ENCODE assay signal across 11 mouse cellular contexts in the genomic region with DNA sequence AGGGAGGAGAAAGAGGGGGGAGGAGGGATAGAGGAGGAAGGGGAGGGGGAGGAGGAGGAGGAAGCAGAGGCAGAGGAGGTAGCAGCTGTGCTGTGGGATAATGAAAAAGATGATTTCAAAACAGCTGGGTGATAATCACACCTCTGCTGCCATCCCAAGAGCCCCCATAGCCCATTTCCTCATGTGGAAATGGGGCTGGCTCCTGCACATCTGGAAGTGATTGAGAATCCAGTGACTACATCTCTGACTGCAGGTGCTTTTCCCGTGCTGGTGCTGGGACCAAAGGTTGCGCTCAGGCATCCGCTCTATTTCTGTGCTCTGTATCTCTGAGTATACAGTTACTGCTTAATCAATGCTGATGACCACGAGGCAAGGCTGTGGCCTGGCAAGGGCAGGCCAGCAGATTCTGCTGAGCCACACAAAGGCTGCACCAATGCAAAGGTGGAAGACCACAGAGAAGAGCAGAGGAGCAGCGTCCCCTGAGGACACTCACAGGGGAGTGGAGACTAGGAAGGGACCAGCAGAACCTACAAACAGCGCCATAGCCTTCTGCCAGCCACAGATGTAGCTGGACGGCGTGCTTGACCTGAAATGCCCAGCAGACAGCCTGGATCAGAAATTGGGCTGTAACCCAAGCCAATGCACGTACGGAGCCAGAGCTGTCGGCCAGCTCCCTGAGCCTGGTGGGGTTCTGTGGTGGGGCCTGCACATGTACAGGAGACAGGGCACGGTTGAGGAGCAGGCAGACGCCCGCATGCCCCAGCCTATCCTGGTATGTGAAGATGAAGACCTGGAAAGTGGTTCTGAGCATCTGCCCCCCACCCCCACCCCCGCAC.
A peak's percentile ranks its signal among the peaks of the same experiment; 100 is the strongest.
DNase-seq lines count a peak whose midpoint lies in the region; ATAC-seq and TF ChIP-seq lines count a peak whose summit lies in the region.
"Had no signal": no experiment of that assay in that cellular context is flagged by ENCODE, and none has a peak within 500 bp of the region (broad histone marks: within the 10 kb centered on the region; RNA-seq: fewer than 3 reads in every experiment).

No protein-coding gene starts in this region.

- H3K9ac ChIP-seq in hindbrain, embryonic 13.5 days = no peak overlapping the region
- no peak overlapping the region for H3K9ac ChIP-seq in limb, embryonic 12.5 days (replicated peaks)
- no peak overlapping the region for H3K9ac ChIP-seq in intestine, embryonic 15.5 days
- H3K9ac ChIP-seq: liver, postnatal 0 days; midbrain, embryonic 15.5 days had no signal

- no peak overlapping the region for H3K4me3 ChIP-seq in hindbrain, embryonic 10.5 days
- no peak overlapping the region for H3K4me3 ChIP-seq in hindbrain, embryonic 13.5 days
- H3K4me3 ChIP-seq in limb, embryonic 12.5 days (replicated peaks) = no peak overlapping the region
- H3K4me3 ChIP-seq in layer of hippocampus, adult 2 months = no peak overlapping the region
- H3K4me3 ChIP-seq in thymus, adult 2 months (ENCODE audit: control insufficient read depth, insufficient read depth, low read length) = no peak overlapping the region
- no peak overlapping the region for H3K4me3 ChIP-seq in intestine, embryonic 15.5 days (replicated peaks)
- H3K4me3 ChIP-seq: midbrain, embryonic 15.5 days had no signal

- H3K9me3 ChIP-seq in hindbrain, embryonic 10.5 days = no peaks in the 10 kb centered on the region
- H3K9me3 ChIP-seq in hindbrain, embryonic 13.5 days = no peaks in the 10 kb centered on the region
- no peaks in the 10 kb centered on the region for H3K9me3 ChIP-seq in limb, embryonic 12.5 days
- H3K9me3 ChIP-seq in intestine, embryonic 15.5 days = no peaks in the 10 kb centered on the region
- H3K9me3 ChIP-seq: midbrain, embryonic 15.5 days had no signal

- TF ChIP-seq CTCF in layer of hippocampus, adult 2 months (conservative IDR thresholded peaks at IDR 0.05) = no peak
- TF ChIP-seq CTCF in thymus, adult 2 months (IDR thresholded peaks at IDR 0.05; ENCODE audit: borderline replicate concordance, control insufficient read depth, extremely low read depth, insufficient read depth, low read length, poor library complexity) = no peak

- H3K4me2 ChIP-seq in hindbrain, embryonic 13.5 days = no peak overlapping the region
- no peak overlapping the region for H3K4me2 ChIP-seq in limb, embryonic 12.5 days
- H3K4me2 ChIP-seq in intestine, embryonic 15.5 days (replicated peaks) = no peak overlapping the region
- H3K4me2 ChIP-seq: midbrain, embryonic 15.5 days had no signal

- H3K27me3 ChIP-seq in hindbrain, embryonic 10.5 days (ENCODE audit: insufficient read depth, poor library complexity, severe bottlenecking) = no peaks in the 10 kb centered on the region
- no peaks in the 10 kb centered on the region for H3K27me3 ChIP-seq in hindbrain, embryonic 13.5 days
- no peaks in the 10 kb centered on the region for H3K27me3 ChIP-seq in limb, embryonic 12.5 days
- no peaks in the 10 kb centered on the region for H3K27me3 ChIP-seq in thymus, adult 2 months (ENCODE audit: control insufficient read depth, insufficient read depth, low read length)
- H3K27me3 ChIP-seq in intestine, embryonic 15.5 days (replicated peaks) = no peaks in the 10 kb centered on the region
- H3K27me3 ChIP-seq: midbrain, embryonic 15.5 days had no signal

- H3K36me3 ChIP-seq in hindbrain, embryonic 10.5 days = no peaks in the 10 kb centered on the region
- H3K36me3 ChIP-seq in hindbrain, embryonic 13.5 days = no peaks in the 10 kb centered on the region
- no peaks in the 10 kb centered on the region for H3K36me3 ChIP-seq in limb, embryonic 12.5 days
- no peaks in the 10 kb centered on the region for H3K36me3 ChIP-seq in thymus, adult 2 months (ENCODE audit: control insufficient read depth, insufficient read depth, low read length)
- no peaks in the 10 kb centered on the region for H3K36me3 ChIP-seq in intestine, embryonic 15.5 days
- H3K36me3 ChIP-seq: midbrain, embryonic 15.5 days had no signal

- WGBS in hindbrain, embryonic 10.5 days = 78% methylated on average over 15 of the region's 15 CpGs
- 82% methylated on average over 15 of the region's 15 CpGs for WGBS in hindbrain, embryonic 13.5 days
- WGBS in limb, embryonic 12.5 days = 57% methylated on average over 15 of the region's 15 CpGs
- WGBS in thymus, adult 2 months = 93% methylated on average over 15 of the region's 15 CpGs
- 78% methylated on average over 15 of the region's 15 CpGs for WGBS in intestine, embryonic 15.5 days

- peaks cover 26% of the 10 kb centered on the region for H3K4me1 ChIP-seq in hindbrain, embryonic 10.5 days (replicated peaks)
- H3K4me1 ChIP-seq in hindbrain, embryonic 13.5 days (replicated peaks) = peaks cover 15% of the 10 kb centered on the region
- H3K4me1 ChIP-seq in limb, embryonic 12.5 days (replicated peaks) = peaks cover 36% of the 10 kb centered on the region
- H3K4me1 ChIP-seq in thymus, adult 2 months (replicated peaks; ENCODE audit: control insufficient read depth, insufficient read depth, low read length) = peaks cover 46% of the 10 kb centered on the region
- H3K4me1 ChIP-seq in intestine, embryonic 15.5 days (replicated peaks) = no peaks in the 10 kb centered on the region
- H3K4me1 ChIP-seq: midbrain, embryonic 15.5 days had no signal

- H3K27ac ChIP-seq in hindbrain, embryonic 10.5 days = 0 out of 2 replicates have a peak overlapping the region, but pooled peaks have one; percentile 62
- H3K27ac ChIP-seq in hindbrain, embryonic 13.5 days = no peak overlapping the region; the same call in 1 of the 2 replicates
- H3K27ac ChIP-seq in limb, embryonic 12.5 days = 0 out of 2 replicates have a peak overlapping the region, but pooled peaks have one; percentile 3
- no peak overlapping the region for H3K27ac ChIP-seq in layer of hippocampus, adult 2 months
- H3K27ac ChIP-seq in thymus, adult 2 months (ENCODE audit: control insufficient read depth, insufficient read depth, low read length) = no peak overlapping the region
- no peak overlapping the region for H3K27ac ChIP-seq in intestine, embryonic 15.5 days
- H3K27ac ChIP-seq: midbrain, embryonic 15.5 days had no signal

- ATAC-seq in hindbrain, embryonic 13.5 days (ENCODE audit: low FRiP score) = no peak
- ATAC-seq in limb, embryonic 12.5 days (ENCODE audit: insufficient number of reproducible peaks, insufficient read depth, low FRiP score, low TSS enrichment, low read depth) = no peak
- no peak for ATAC-seq in intestine, embryonic 15.5 days
- ATAC-seq: liver, postnatal 0 days had no signal

- no peak for TF ChIP-seq POLR2A in thymus, adult 2 months (IDR thresholded peaks at IDR 0.05; ENCODE audit: control insufficient read depth, extremely low read depth, insufficient read depth, low read length, poor library complexity)

- no peak for DNase-seq in hindbrain, embryonic 10.5 days (ENCODE audit: low spot score)
- DNase-seq in cerebellum, adult 9-10 months = peak; percentile 87
- DNase-seq in forelimb bud, embryonic 11.5 days (ENCODE audit: low read depth, low spot score) = peak; percentile 67
- no peak for DNase-seq in layer of hippocampus, adult 2 months (ENCODE audit: low spot score in 2 of 2)
- DNase-seq in thymus, adult 2 months = no peak
- DNase-seq: kidney, postnatal 4 days; liver, postnatal 0 days had no signal

Comparison
In these comparisons a context has a peak if more than half of its experiments do, and no peak if none do; other contexts are left out.
1. H3K27ac ChIP-seq: peak in hindbrain, embryonic 10.5 days (single experiment) and limb, embryonic 12.5 days (single experiment); none in hindbrain, embryonic 13.5 days (single experiment), layer of hippocampus, adult 2 months (single experiment), thymus, adult 2 months (single experiment) and intestine, embryonic 15.5 days (single experiment).
2. DNase-seq: peak in cerebellum, adult 9-10 months (single experiment) and forelimb bud, embryonic 11.5 days (single experiment); none in hindbrain, embryonic 10.5 days (single experiment), layer of hippocampus, adult 2 months (0 of 2) and thymus, adult 2 months (single experiment).